Mouse (Mus musculus) liver, embryonic 12.5 days (tissue): ENCODE measurements around the gene Tmprss11e. TPM values are rescaled to one million over a fixed set of nuclear protein-coding genes. Genes with fewer than 3 reads are reported as not detected.

Experiments
- ATAC-seq: fragments of 200-750 bp; cut with Nextera tagmentation; 2 replicates; pipeline ENCODE4 v1.8.0; 2017; ENCODE audit warnings: moderate number of reproducible peaks, mild to moderate bottlenecking, moderate library complexity
- H3K27ac ChIP-seq: fragments of 300-500 bp; sonication (generic); 2 replicates; pipeline ENCODE4 v1.5.1; 2016; ENCODE audit warnings: mild to moderate bottlenecking
- H3K27me3 ChIP-seq: fragments of 300-500 bp; sonication (generic); replicated peaks from 2 replicates; pipeline ENCODE4 v1.6.1; 2016; ENCODE audit warnings: mild to moderate bottlenecking, moderate library complexity
- H3K36me3 ChIP-seq: fragments of 300-500 bp; sonication (generic); 2 replicates; pipeline ENCODE4 v1.6.1; 2016; ENCODE audit warnings: mild to moderate bottlenecking, moderate library complexity
- H3K4me1 ChIP-seq: fragments of 300-500 bp; sonication (generic); 2 replicates; pipeline ENCODE4 v1.6.1; 2016
- H3K4me2 ChIP-seq: fragments of 300-500 bp; sonication (generic); 2 replicates; pipeline ENCODE4 v1.6.1; 2016; ENCODE audit warnings: mild to moderate bottlenecking, moderate library complexity
- H3K4me3 ChIP-seq: fragments of 300-500 bp; sonication (generic); 2 replicates; pipeline ENCODE4 v1.5.1; 2016; ENCODE audit warnings: mild to moderate bottlenecking, moderate library complexity
- H3K9ac ChIP-seq: fragments of 300-500 bp; sonication (generic); 2 replicates; pipeline ENCODE4 v1.6.1; 2016; ENCODE audit warnings: mild to moderate bottlenecking, moderate library complexity
- H3K9me3 ChIP-seq: fragments of 300-500 bp; sonication (generic); replicated peaks from 2 replicates; pipeline ENCODE4 v1.6.1; 2016; ENCODE audit warnings: mild to moderate bottlenecking, moderate library complexity
- WGBS: fragments of 180-500 bp; shearing (Covaris S2); methylation state at CpG from one replicate; pipeline ENCODE4 v1.1.7; 2016; ENCODE audit not compliant: insufficient replicate concordance; 5-methylcytosine and 5-hydroxymethylcytosine counted together
- polyA plus RNA-seq: library from polyadenylated mRNA; unstranded; fragments of >200 nt; fragmentation: Nextera tagmentation; extraction: Ambion mirVana; gene quantifications from 2 replicates; pipeline ENCODE4 v1.2.1, GENCODE M21; 2016

Tmprss11e gene
- polyA plus RNA-seq, 1 experiment from 2014 or later: not detected

DNA sequence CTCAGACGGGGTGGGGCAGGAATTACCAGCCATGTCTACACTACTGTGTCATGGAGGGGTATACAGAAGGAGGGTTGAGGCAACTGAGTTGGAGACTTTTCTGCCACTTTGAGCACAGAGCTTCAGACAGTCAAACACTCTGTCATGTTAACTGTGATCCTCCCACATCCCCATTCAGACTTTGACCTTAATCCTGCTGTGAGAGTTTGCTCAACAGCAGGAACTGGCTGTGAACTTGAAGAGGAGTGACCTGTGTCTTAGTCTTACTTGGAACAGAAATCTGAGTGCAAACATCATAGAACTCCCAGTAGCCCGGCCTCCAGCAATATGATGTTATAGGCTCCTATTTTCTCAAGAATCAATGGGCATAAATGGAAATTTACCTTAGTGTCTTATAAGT lies 9.8 kb downstream of the Tmprss11e start:
- ATAC-seq: 0 out of 2 replicates have a peak, but pooled peaks have one; percentile 35
- WGBS: 64% methylated on average over 2 of the region's 2 CpGs
- no peak overlapping the region for H3K9ac ChIP-seq
- no peaks in the 10 kb centered on the region for H3K27me3 ChIP-seq
- H3K36me3 ChIP-seq: no peaks in the 10 kb centered on the region
- H3K4me3 ChIP-seq: no peak overlapping the region
- no peak overlapping the region for H3K4me2 ChIP-seq
- H3K27ac ChIP-seq: no peak overlapping the region
- no peaks in the 10 kb centered on the region for H3K9me3 ChIP-seq
- no peaks in the 10 kb centered on the region for H3K4me1 ChIP-seq

DNA sequence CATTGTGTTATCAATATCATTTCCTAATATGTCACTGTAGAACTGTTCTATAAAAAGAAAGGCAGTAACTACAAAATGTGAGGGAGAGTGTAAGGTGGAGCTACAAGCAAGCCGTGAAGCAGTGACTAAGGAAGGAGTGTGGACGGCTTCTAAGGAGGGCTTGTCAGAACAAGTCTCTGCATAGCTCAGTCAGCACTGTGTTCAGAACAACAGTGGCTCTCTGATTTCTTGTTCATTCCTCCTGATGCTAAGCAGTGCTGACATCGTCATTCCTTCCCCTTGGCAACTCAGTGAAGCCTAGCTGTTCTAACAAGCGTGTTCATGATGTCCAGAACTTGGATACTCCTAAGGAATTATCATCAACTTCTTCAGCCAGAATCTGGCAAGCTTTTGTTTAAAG lies 15.0 kb downstream of the Tmprss11e start:
- Histone ChIP-seq H3K4me2 (no peak overlapping the region), H3K9me3 (no peaks in the 10 kb centered on the region), H3K27me3 (no peaks in the 10 kb centered on the region), H3K36me3 (no peaks in the 10 kb centered on the region), H3K27ac (no peak overlapping the region), H3K9ac (no peak overlapping the region), H3K4me1 (no peaks in the 10 kb centered on the region), H3K4me3 (no peak overlapping the region)
- 54% methylated on average over 4 of the region's 4 CpGs for WGBS
- ATAC-seq: no peak

DNA sequence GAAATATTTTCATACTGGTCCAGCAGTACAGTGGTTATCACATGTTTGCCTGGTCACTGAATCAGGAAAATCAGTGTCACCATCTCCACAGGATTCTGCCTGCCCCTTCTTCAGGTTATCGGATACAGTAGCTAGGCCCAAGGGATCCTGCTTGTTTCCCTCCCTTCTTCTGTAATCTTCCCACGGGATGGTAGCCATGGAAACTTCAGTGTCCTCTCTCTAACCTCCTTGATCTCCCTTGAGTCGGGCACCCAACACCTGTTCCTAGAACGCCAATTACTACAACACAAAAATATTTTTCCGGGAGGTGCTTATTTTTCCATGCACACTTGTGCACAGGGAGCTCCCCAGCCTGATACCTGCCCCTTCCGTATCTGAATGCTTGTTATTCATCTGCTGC lies 17.0 kb downstream of the Tmprss11e start:
- no peak for ATAC-seq
- Histone ChIP-seq H3K4me2 (no peak overlapping the region), H3K9ac (no peak overlapping the region), H3K4me1 (no peaks in the 10 kb centered on the region), H3K9me3 (no peaks in the 10 kb centered on the region), H3K36me3 (no peaks in the 10 kb centered on the region), H3K4me3 (no peak overlapping the region), H3K27me3 (no peaks in the 10 kb centered on the region), H3K27ac (no peak overlapping the region)
- 63% methylated on average over 6 of the region's 6 CpGs for WGBS

DNA sequence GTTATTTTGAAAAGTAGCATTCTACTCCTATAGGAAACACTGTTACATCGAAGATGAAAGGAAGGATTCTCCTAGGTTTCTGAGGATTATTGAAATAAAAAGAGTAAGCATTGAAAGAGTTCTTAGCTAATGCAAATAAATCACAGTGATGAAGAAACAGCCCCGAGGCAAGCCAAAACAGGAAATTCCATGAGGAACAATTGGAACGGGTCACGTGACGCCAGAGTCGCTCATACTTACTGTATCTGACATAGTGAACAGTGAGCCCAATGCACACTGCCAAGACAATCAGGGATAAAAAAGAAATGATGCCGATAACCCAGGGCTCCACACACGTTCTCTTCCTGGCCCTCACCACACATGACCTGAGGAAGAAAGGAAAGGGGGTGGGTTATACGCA lies 18.6 kb downstream of the Tmprss11e start:
- H3K36me3 ChIP-seq: no peaks in the 10 kb centered on the region
- H3K9me3 ChIP-seq: no peaks in the 10 kb centered on the region
- 65% methylated on average over 9 of the region's 9 CpGs for WGBS
- no peak overlapping the region for H3K9ac ChIP-seq
- H3K27me3 ChIP-seq: no peaks in the 10 kb centered on the region
- H3K27ac ChIP-seq: no peak overlapping the region
- ATAC-seq: no peak
- no peak overlapping the region for H3K4me2 ChIP-seq
- no peaks in the 10 kb centered on the region for H3K4me1 ChIP-seq
- H3K4me3 ChIP-seq: no peak overlapping the region

DNA sequence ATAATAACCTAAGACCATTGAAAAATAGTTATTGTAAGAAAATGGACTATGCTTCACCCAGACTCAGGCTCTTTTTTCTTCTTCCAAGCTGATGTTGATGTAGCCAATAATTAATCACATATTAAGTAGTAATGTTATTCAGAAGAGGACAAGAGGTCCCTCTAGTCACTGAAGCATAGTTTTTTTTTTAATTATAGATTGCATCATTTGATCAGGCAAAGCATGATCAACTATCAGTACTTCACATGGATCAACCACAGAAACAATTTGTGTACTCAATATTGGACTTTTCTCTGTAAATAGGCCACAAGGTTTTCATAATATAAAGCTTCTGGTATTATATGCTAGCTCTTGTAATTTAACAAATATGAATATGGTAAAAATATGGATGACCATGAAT lies 20.6 kb downstream of the Tmprss11e start:
- H3K4me1 ChIP-seq: no peaks in the 10 kb centered on the region
- H3K36me3 ChIP-seq: no peaks in the 10 kb centered on the region
- no peak overlapping the region for H3K4me3 ChIP-seq
- no peak overlapping the region for H3K9ac ChIP-seq
- H3K4me2 ChIP-seq: no peak overlapping the region
- no peaks in the 10 kb centered on the region for H3K9me3 ChIP-seq
- no peak for ATAC-seq
- no peaks in the 10 kb centered on the region for H3K27me3 ChIP-seq
- no peak overlapping the region for H3K27ac ChIP-seq

DNA sequence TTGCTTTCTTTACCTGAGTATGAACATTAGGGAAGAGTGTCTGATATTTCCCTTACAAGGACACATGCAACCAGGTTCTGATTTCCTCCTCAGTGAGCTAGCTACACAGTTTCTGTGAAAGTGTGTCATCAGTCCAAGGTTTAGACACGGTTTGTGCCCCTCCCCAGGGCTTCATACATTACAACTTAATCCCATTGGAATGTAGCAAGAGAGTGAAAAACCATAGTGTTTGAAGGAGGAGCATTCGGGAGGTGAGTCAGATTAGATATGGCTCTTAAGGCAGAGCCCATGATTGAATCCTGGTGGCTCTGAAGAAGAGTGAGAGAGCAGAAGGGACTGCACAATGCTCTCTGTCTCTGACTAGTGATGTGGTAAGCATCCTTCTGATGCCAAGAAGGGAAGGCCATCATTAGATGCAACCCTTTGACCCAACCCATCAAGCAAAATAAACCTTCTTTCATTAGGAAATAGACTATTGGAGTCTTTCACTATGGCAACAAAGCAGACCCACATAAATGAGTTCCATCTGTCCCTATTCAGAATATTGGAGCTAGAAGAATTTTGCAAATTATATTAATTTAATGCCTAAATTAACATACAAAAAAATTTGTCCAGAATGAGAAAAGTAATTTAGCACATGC lies 22.7 kb downstream of the Tmprss11e start:
- 43% methylated on average over 2 of the region's 2 CpGs for WGBS
- H3K4me3 ChIP-seq: no peak overlapping the region
- no peak overlapping the region for H3K27ac ChIP-seq
- H3K36me3 ChIP-seq: no peaks in the 10 kb centered on the region
- no peaks in the 10 kb centered on the region for H3K4me1 ChIP-seq
- no peak overlapping the region for H3K4me2 ChIP-seq
- H3K27me3 ChIP-seq: no peaks in the 10 kb centered on the region
- no peaks in the 10 kb centered on the region for H3K9me3 ChIP-seq
- no peak overlapping the region for H3K9ac ChIP-seq
- ATAC-seq: no peak

DNA sequence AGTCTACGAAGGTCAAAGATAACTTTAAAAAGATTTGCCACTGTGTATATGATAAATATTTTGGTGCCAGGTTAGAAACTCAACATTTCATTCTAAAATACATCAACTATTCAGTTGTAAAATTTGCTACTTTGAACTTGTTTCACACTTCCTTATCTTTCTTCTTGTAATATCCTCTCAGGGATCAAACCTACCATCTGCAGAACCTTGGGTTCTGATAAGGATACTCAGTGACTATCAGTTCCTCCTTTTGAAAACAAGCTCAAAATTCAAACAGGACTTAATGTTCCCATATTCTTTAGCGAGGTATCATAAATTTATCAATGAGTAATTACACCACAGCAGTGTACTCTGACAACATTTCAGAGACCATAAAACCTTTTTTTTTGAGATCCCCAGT lies 30.6 kb downstream of the Tmprss11e start:
- no peak for ATAC-seq
- 40% methylated on average over 2 of the region's 2 CpGs for WGBS
- Histone ChIP-seq H3K27ac (no peak overlapping the region), H3K4me1 (no peaks in the 10 kb centered on the region), H3K9ac (no peak overlapping the region), H3K4me2 (no peak overlapping the region), H3K36me3 (no peaks in the 10 kb centered on the region), H3K4me3 (no peak overlapping the region), H3K9me3 (no peaks in the 10 kb centered on the region), H3K27me3 (no peaks in the 10 kb centered on the region)

DNA sequence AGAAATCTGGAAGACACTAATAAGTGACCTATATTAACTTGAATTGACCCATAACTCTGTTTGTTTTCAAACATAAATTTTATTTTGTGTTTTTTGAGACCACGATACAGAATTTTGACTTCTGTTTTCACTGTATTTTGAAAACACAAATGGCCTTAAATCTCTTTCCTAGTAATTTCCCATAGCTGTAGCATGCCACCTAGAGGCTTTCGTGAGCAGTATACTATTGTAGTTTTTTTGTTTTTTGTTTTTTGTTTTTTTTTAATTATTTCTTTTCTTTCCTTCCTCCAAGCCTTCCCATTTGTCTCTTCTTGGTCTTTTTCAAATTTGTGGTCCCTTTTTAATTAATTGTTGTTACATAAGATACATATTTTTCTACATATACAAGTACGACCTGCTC lies 40.7 kb downstream of the Tmprss11e start:
- H3K27ac ChIP-seq: no peak overlapping the region
- H3K36me3 ChIP-seq: no peaks in the 10 kb centered on the region
- H3K9ac ChIP-seq: no peak overlapping the region
- H3K4me1 ChIP-seq: no peaks in the 10 kb centered on the region
- H3K27me3 ChIP-seq: no peaks in the 10 kb centered on the region
- no peak overlapping the region for H3K4me2 ChIP-seq
- 55% methylated on average over 3 of the region's 3 CpGs for WGBS
- no peak for ATAC-seq
- no peaks in the 10 kb centered on the region for H3K9me3 ChIP-seq
- no peak overlapping the region for H3K4me3 ChIP-seq

DNA sequence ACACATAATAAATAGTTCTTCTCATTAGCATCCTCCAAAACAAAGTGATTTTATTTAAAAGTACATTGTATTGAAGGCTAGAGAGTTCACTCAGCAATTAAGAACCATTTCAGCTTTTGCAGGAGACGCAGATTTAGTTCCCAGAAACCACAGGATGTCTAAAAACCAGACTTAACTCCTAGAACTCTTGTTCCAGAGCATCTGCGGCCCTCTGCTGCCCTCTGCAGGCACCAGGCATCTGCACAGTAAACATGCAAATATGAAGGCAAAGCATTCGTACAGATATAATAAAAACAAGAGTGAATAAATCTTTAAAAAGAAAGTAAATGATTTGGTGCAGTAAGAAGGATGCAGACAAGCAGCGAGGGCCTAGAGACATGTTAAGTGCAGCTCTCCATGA lies 60.9 kb downstream of the Tmprss11e start:
- 42% methylated on average over 4 of the region's 4 CpGs for WGBS
- no peak overlapping the region for H3K4me2 ChIP-seq
- no peak for ATAC-seq

DNA sequence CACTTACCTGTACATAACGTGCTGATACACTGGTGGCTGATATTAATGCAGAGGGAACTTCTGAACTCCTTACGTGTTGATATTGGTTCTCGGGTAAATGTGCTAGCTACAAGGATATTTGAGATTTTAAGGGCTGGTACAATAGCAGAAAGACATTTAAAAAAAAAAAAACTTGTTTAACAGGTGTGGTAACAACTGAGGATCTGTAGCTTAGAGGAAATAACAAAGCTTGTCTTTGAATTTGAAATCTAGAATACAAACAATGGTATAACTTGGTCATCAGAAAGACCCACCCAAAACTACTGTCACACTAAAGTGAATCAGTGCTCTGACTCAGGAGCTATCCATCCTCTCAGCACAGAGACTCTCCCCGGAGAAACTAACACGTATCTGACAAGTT lies 69.4 kb downstream of the Tmprss11e start, which contains the start of gene Tmprss11b:
Gene Tmprss11b (minus strand): TSS at position 101 of the 400 bp plus-strand sequence.
- H3K4me2 ChIP-seq: no peak within 1 kb of the TSS
- no peak for ATAC-seq
- H3K36me3 ChIP-seq: no peaks in the 10 kb centered on the region
- no peak within 1 kb of the TSS for H3K9ac ChIP-seq
- H3K27ac ChIP-seq: no peak within 1 kb of the TSS
- H3K4me3 ChIP-seq: no peak within 1 kb of the TSS
- no peaks in the 10 kb centered on the region for H3K27me3 ChIP-seq
- H3K9me3 ChIP-seq: no peaks in the 10 kb centered on the region
- no peaks in the 10 kb centered on the region for H3K4me1 ChIP-seq
- WGBS: 64% methylated on average over 5 of the region's 5 CpGs

More for the DNA sequence above, 60.9 kb downstream of the Tmprss11e start:
- Histone ChIP-seq H3K27ac (no peak overlapping the region), H3K4me3 (no peak overlapping the region), H3K9ac (no peak overlapping the region), H3K36me3 (no peaks in the 10 kb centered on the region), H3K4me1 (no peaks in the 10 kb centered on the region), H3K27me3 (no peaks in the 10 kb centered on the region), H3K9me3 (no peaks in the 10 kb centered on the region)

Other genes with a start within 250 kb of the Tmprss11e start
- not detected in 2 replicates for gene Tmprss11g, start 227.2 kb downstream of the Tmprss11e start, polyA plus RNA-seq
- not detected in 2 replicates for gene Tmprss11f, start 113.4 kb downstream of the Tmprss11e start, polyA plus RNA-seq
- not detected in 2 replicates for gene Tmprss11b, start 69.5 kb downstream of the Tmprss11e start, polyA plus RNA-seq
- gene Ythdc1, start 58.4 kb upstream of the Tmprss11e start, polyA plus RNA-seq: 23.2 and 23.9 TPM in 2 replicates
- 29.4 and 32.1 TPM in 2 replicates for gene Ugt2b34, start 161.1 kb upstream of the Tmprss11e start, polyA plus RNA-seq
- gene Ugt2b1, start 180.7 kb upstream of the Tmprss11e start, polyA plus RNA-seq: 0.05 TPM in 1 of 2 replicates, not detected in the other